Mouse (Mus musculus): ENCODE data around the gene 5830411N06Rik. TPM values are rescaled to one million over a fixed set of nuclear protein-coding genes. Genes with fewer than 3 reads are reported as not detected.

5830411N06Rik gene
- polyA plus RNA-seq, 1 experiment from 2014 or later = not detected

DNA sequence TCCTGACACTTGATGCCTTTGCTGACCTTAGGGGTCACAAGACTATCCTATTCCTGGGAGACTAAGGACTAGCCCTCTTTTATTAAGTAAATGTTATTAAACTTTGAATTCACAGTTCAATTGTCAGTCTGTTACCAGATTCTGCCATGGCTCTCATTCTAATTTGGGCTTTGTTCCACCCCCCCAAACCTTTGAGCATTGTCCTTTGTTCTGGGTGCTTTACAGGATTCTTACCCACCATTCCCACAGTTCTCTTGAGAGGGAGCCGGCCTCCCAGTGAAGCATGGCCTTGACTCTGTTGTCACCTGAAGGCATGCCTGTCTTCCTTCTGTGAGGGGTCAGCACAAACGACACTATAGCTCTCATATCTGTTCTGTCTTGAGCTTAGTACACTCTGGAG lies 16.1 kb upstream of the 5830411N06Rik start:
- no peaks in the 10 kb centered on the region for H3K36me3 ChIP-seq (ENCODE audit: control insufficient read depth, insufficient read depth, low read length)
- H3K27me3 ChIP-seq (ENCODE audit: control insufficient read depth, insufficient read depth, low read length) = no peaks in the 10 kb centered on the region
- H3K9ac ChIP-seq (ENCODE audit: low read length) = no peak overlapping the region
- no peak overlapping the region for H3K27ac ChIP-seq (replicated peaks)
- DNase-seq (ENCODE audit: low spot score) (no peak), ATAC-seq (ENCODE audit: low FRiP score, low TSS enrichment) (no peak)
- TF ChIP-seq CTCF (IDR thresholded peaks at IDR 0.05; ENCODE audit: low read depth) (no peak), EP300 (optimal IDR thresholded peaks at IDR 0.05) (no peak)
- H3K4me1 ChIP-seq (replicated peaks; ENCODE audit: control insufficient read depth, insufficient read depth) = no peaks in the 10 kb centered on the region
- no peak overlapping the region for H3K4me2 ChIP-seq (replicated peaks; ENCODE audit: low read depth)
- H3K4me3 ChIP-seq (ENCODE audit: low read depth, low read length) = no peak overlapping the region
- H3K9me3 ChIP-seq (ENCODE audit: control insufficient read depth, low read length) = no peaks in the 10 kb centered on the region
- 79% methylated on average over 2 of the region's 2 CpGs for WGBS

GRCm38 (mm10) chr7:140233696-140234095 lies 13.4 kb upstream of the 5830411N06Rik start:
- no peak for TF ChIP-seq CTCF (IDR thresholded peaks at IDR 0.05; ENCODE audit: low read depth)
- TF ChIP-seq EP300 (optimal IDR thresholded peaks at IDR 0.05) = no peak
- no peak for ATAC-seq (ENCODE audit: low FRiP score, low TSS enrichment)

DNA sequence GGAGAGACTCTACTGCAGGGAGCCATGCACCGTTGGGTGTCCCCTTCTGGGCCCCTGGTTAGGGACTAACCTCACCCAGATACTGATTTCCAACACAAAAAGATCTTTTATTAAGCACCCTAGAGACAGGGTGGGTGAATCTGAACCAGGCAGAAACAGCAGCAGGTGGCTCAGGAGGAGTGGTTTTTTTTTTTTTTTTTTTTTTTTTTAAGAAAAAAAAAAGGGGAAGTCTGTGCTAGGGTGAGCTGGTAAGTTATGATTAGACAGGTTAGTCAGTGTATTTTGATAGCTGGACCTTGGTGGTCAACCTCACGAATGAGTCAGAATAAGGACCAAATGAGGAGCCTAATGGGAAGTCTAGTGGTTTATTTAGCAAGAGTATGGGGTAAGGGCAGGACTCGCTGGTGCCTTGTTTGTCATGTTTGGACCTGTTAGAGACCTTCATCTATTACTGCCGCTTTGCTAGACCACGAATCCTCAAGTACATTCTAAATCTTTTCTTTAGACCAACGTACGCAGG lies 6.8 kb downstream of the 5830411N06Rik start:
- Histone ChIP-seq H3K27ac (replicated peaks) (no peak overlapping the region), H3K4me3 (ENCODE audit: low read depth, low read length) (no peak overlapping the region), H3K36me3 (ENCODE audit: control insufficient read depth, insufficient read depth, low read length) (no peaks in the 10 kb centered on the region), H3K4me1 (replicated peaks; ENCODE audit: control insufficient read depth, insufficient read depth) (no peaks in the 10 kb centered on the region), H3K4me2 (replicated peaks; ENCODE audit: low read depth) (no peak overlapping the region), H3K9ac (ENCODE audit: low read length) (no peak overlapping the region), H3K27me3 (ENCODE audit: control insufficient read depth, insufficient read depth, low read length) (no peaks in the 10 kb centered on the region), H3K9me3 (ENCODE audit: control insufficient read depth, low read length) (no peaks in the 10 kb centered on the region)
- DNase-seq (ENCODE audit: low spot score) (no peak), ATAC-seq (ENCODE audit: low FRiP score, low TSS enrichment) (no peak)
- WGBS = 72% methylated on average over 7 of the region's 7 CpGs
- TF ChIP-seq EP300 (optimal IDR thresholded peaks at IDR 0.05) = no peak
- TF ChIP-seq CTCF (IDR thresholded peaks at IDR 0.05; ENCODE audit: low read depth) = no peak

More at GRCm38 (mm10) chr7:140233696-140234095, 13.4 kb upstream of the 5830411N06Rik start:
- Histone ChIP-seq H3K36me3 (ENCODE audit: control insufficient read depth, insufficient read depth, low read length) (no peaks in the 10 kb centered on the region), H3K4me3 (ENCODE audit: low read depth, low read length) (no peak overlapping the region), H3K9me3 (ENCODE audit: control insufficient read depth, low read length) (no peaks in the 10 kb centered on the region), H3K4me1 (replicated peaks; ENCODE audit: control insufficient read depth, insufficient read depth) (no peaks in the 10 kb centered on the region), H3K4me2 (replicated peaks; ENCODE audit: low read depth) (no peak overlapping the region), H3K9ac (ENCODE audit: low read length) (no peak overlapping the region), H3K27ac (replicated peaks) (no peak overlapping the region), H3K27me3 (ENCODE audit: control insufficient read depth, insufficient read depth, low read length) (no peaks in the 10 kb centered on the region)
- DNase-seq (ENCODE audit: low spot score) = no peak
- 93% methylated on average over 3 of the region's 3 CpGs for WGBS

GRCm38 (mm10) chr7:140295746-140296145 lies 48.7 kb downstream of the 5830411N06Rik start:
- ATAC-seq (ENCODE audit: low FRiP score, low TSS enrichment) (no peak), DNase-seq (ENCODE audit: low spot score) (no peak)
- no peak overlapping the region for H3K4me3 ChIP-seq (ENCODE audit: low read depth, low read length)
- 82% methylated on average over 9 of the region's 9 CpGs for WGBS
- H3K9me3 ChIP-seq (ENCODE audit: control insufficient read depth, low read length) = no peaks in the 10 kb centered on the region
- TF ChIP-seq CTCF (IDR thresholded peaks at IDR 0.05; ENCODE audit: low read depth) (no peak), EP300 (optimal IDR thresholded peaks at IDR 0.05) (no peak)
- no peak overlapping the region for H3K4me2 ChIP-seq (replicated peaks; ENCODE audit: low read depth)
- no peaks in the 10 kb centered on the region for H3K4me1 ChIP-seq (replicated peaks; ENCODE audit: control insufficient read depth, insufficient read depth)
- no peaks in the 10 kb centered on the region for H3K27me3 ChIP-seq (ENCODE audit: control insufficient read depth, insufficient read depth, low read length)
- no peak overlapping the region for H3K27ac ChIP-seq (replicated peaks)
- no peak overlapping the region for H3K9ac ChIP-seq (ENCODE audit: low read length)
- H3K36me3 ChIP-seq (ENCODE audit: control insufficient read depth, insufficient read depth, low read length) = no peaks in the 10 kb centered on the region

DNA sequence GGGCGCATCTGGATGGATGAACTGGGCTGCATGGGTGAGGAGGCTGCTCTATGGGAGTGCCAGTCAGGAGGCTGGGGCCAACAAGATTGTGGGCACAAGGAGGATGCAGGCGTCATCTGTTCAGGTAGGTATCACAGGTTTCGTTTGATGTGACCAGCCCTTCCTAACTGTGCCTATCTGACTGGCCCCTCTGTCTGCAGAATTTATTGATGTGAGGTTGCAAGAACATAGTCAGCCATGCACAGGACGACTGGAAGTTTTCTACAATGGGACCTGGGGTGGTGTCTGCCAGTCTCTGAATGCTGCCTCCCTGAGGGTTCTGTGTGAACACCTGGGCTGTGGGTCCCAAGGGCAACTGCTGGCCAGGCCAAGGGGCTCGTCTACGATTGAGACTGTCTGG lies 49.8 kb downstream of the 5830411N06Rik start:
- Histone ChIP-seq H3K9ac (ENCODE audit: low read length) (no peak overlapping the region), H3K4me2 (replicated peaks; ENCODE audit: low read depth) (no peak overlapping the region), H3K27me3 (ENCODE audit: control insufficient read depth, insufficient read depth, low read length) (no peaks in the 10 kb centered on the region), H3K4me1 (replicated peaks; ENCODE audit: control insufficient read depth, insufficient read depth) (no peaks in the 10 kb centered on the region), H3K36me3 (ENCODE audit: control insufficient read depth, insufficient read depth, low read length) (no peaks in the 10 kb centered on the region), H3K9me3 (ENCODE audit: control insufficient read depth, low read length) (no peaks in the 10 kb centered on the region), H3K27ac (replicated peaks) (no peak overlapping the region), H3K4me3 (ENCODE audit: low read depth, low read length) (no peak overlapping the region)
- ATAC-seq (ENCODE audit: low FRiP score, low TSS enrichment) (no peak), DNase-seq (ENCODE audit: low spot score) (no peak)
- TF ChIP-seq EP300 (optimal IDR thresholded peaks at IDR 0.05) (no peak), CTCF (IDR thresholded peaks at IDR 0.05; ENCODE audit: low read depth) (no peak)
- 73% methylated on average over 6 of the region's 6 CpGs for WGBS

- Histone ChIP-seq H3K4me1 (replicated peaks; ENCODE audit: control insufficient read depth, insufficient read depth) (no peaks in the 10 kb centered on the region), H3K4me3 (ENCODE audit: low read depth, low read length) (no peak overlapping the region), H3K27ac (replicated peaks) (no peak overlapping the region), H3K36me3 (ENCODE audit: control insufficient read depth, insufficient read depth, low read length) (no peaks in the 10 kb centered on the region), H3K27me3 (ENCODE audit: control insufficient read depth, insufficient read depth, low read length) (no peaks in the 10 kb centered on the region), H3K9me3 (ENCODE audit: control insufficient read depth, low read length) (no peaks in the 10 kb centered on the region), H3K4me2 (replicated peaks; ENCODE audit: low read depth) (no peak overlapping the region), H3K9ac (ENCODE audit: low read length) (no peak overlapping the region)
- 87% methylated on average over 3 of the region's 3 CpGs for WGBS
- no peak for TF ChIP-seq CTCF (IDR thresholded peaks at IDR 0.05; ENCODE audit: low read depth)
- no peak for TF ChIP-seq EP300 (optimal IDR thresholded peaks at IDR 0.05)
- ATAC-seq (ENCODE audit: low FRiP score, low TSS enrichment) (no peak), DNase-seq (ENCODE audit: low spot score) (no peak)
Observed at GRCm38 (mm10) chr7:140299416-140299815, 52.3 kb downstream of the 5830411N06Rik start.
